12 mouse cellular contexts compared by ENCODE assay signal in the genomic region with DNA sequence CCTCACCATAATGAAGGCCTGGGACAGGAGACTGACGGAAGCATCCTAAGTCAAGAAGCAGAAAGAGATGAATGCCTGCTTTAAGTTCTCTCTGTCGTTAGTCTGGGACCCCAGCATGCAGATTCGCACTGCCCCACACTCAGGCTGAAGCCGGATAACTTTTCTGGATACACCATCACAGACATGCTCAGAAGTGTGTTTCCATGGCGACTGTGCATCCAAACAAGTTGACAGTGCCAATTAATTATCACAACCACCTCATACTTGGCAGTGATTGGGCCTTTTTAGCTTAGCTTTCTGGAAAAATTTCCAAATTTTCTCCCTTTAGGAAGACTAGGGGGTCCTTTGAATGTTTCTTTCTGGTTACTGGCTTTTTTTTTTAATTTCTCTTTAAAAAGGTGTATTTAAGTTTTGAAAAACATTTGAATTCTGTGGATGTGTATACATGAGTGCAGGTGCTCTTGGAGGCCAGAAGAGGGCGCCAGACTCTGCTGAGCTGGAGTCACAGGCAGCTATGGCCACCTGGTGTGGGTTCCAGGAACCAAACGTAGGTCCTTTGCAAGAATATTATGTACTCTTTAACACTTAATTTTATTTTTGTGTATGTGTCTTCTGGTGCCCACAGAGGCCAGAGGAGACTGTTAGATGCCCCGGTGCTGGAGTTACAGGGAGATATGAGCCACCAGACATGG. TPM values are rescaled to one million over a fixed set of nuclear protein-coding genes. Genes with fewer than 3 reads are reported as not detected.
DNase-seq lines count a peak whose midpoint lies in the region; ATAC-seq and TF ChIP-seq lines count a peak whose summit lies in the region.
"Had no signal": no experiment of that assay in that cellular context is flagged by ENCODE, and none has a peak within 500 bp of the region (broad histone marks: within the 10 kb centered on the region; RNA-seq: fewer than 3 reads in every experiment).

No protein-coding gene starts in this region.

- no peaks in the 10 kb centered on the region for H3K79me2 ChIP-seq in liver, adult 2 months (ENCODE audit: control insufficient read depth, insufficient read depth, low read length)
- no peaks in the 10 kb centered on the region for H3K79me2 ChIP-seq in MEL (ENCODE audit: control insufficient read depth, insufficient read depth, low read length, poor library complexity)

- no peak for TF ChIP-seq POLR2A in liver, adult 2 months (IDR thresholded peaks at IDR 0.05; ENCODE audit: extremely low read depth, insufficient read depth, low read length)
- no peak for TF ChIP-seq POLR2A in MEL (IDR thresholded peaks at IDR 0.05; ENCODE audit: control insufficient read depth in 1 of 2, insufficient read depth in 1 of 2, low read depth in 1 of 2, low read length in 2 of 2, poor library complexity in 1 of 2)

- H3K4me1 ChIP-seq in liver, adult 2 months (ENCODE audit: control insufficient read depth, insufficient read depth, low read length): no peaks in the 10 kb centered on the region
- H3K4me1 ChIP-seq in liver, embryonic 12.5 days: no peaks in the 10 kb centered on the region
- peaks cover 0 to 11% of the 10 kb centered on the region in 2 experiments; a peak in 1 of 4 replicates for H3K4me1 ChIP-seq in MEL (ENCODE audit: control insufficient read depth in 1 of 2, insufficient read depth in 2 of 2, low read length in 2 of 2)
- peaks cover 8% of the 10 kb centered on the region for H3K4me1 ChIP-seq in hindbrain, embryonic 16.5 days (ENCODE audit: control insufficient read depth, insufficient read depth, low read depth, low read length)

- no peak overlapping the region for H3K4me2 ChIP-seq in liver, embryonic 12.5 days
- no peak overlapping the region for H3K4me2 ChIP-seq in hindbrain, embryonic 16.5 days (ENCODE audit: low read length)
- H3K4me2 ChIP-seq: heart, embryonic 13.5 days had no signal

- WGBS in liver, adult 2 months: 79% methylated on average over 8 of the region's 8 CpGs
- WGBS in liver, embryonic 12.5 days (ENCODE audit: insufficient replicate concordance): 68% methylated on average over 8 of the region's 8 CpGs
- WGBS in hindbrain, embryonic 16.5 days: 41% methylated on average over 8 of the region's 8 CpGs

- TF ChIP-seq EP300 in MEL (IDR thresholded peaks at IDR 0.05; ENCODE audit: low read depth in 1 of 2, low read length in 2 of 2): no peak

- no peak for ATAC-seq in liver, embryonic 12.5 days
- no peak for ATAC-seq in hindbrain, embryonic 16.5 days
- ATAC-seq in granulocyte monocyte progenitor cell, adult 5-6 weeks (replicated peaks; ENCODE audit: poor library complexity, severe bottlenecking): no peak

- no peak overlapping the region for H3K4me3 ChIP-seq in liver, adult 2 months (ENCODE audit: insufficient read depth, low read depth, low read length)
- no peak overlapping the region for H3K4me3 ChIP-seq in liver, embryonic 12.5 days
- H3K4me3 ChIP-seq in MEL (ENCODE audit: control insufficient read depth in 1 of 2, insufficient read depth in 1 of 2, low read depth in 2 of 2, low read length in 2 of 2): no peak overlapping the region
- no peak overlapping the region for H3K4me3 ChIP-seq in hindbrain, embryonic 16.5 days (ENCODE audit: low read length)
- H3K4me3 ChIP-seq: heart, embryonic 13.5 days had no signal

- no peak for DNase-seq in liver, adult 2 months (ENCODE audit: extremely low read depth, low read depth, low spot score)
- peak; percentile 36 for DNase-seq in A20 (ENCODE audit: low read depth, low spot score)
- DNase-seq in MEL (ENCODE audit: low read depth, low spot score): peak; percentile 51
- DNase-seq in kidney, postnatal 25 days: no peak
- DNase-seq: cerebellum, adult 8-10 months; kidney, postnatal 4 days; thymus, adult 2 months had no signal

- H3K36me3 ChIP-seq in liver, adult 2 months (ENCODE audit: control insufficient read depth, insufficient read depth, low read length): no peaks in the 10 kb centered on the region
- no peaks in the 10 kb centered on the region for H3K36me3 ChIP-seq in liver, embryonic 12.5 days
- H3K36me3 ChIP-seq in MEL (ENCODE audit: control insufficient read depth in 1 of 2, insufficient read depth in 2 of 2, low read length in 2 of 2): peaks cover 0 to 5% of the 10 kb centered on the region in 2 experiments; a peak in 1 of 4 replicates
- H3K36me3 ChIP-seq in hindbrain, embryonic 16.5 days (ENCODE audit: control insufficient read depth, insufficient read depth, low read length): no peaks in the 10 kb centered on the region
- H3K36me3 ChIP-seq: heart, embryonic 13.5 days had no signal

- peak; percentile 56 for TF ChIP-seq RAD21 in MEL (IDR thresholded peaks at IDR 0.05; ENCODE audit: low read depth, low read length)

- no peaks in the 10 kb centered on the region; the same call in 1 of the 2 replicates for H3K27me3 ChIP-seq in liver, adult 2 months (ENCODE audit: control insufficient read depth, insufficient read depth, low read length)
- H3K27me3 ChIP-seq in liver, embryonic 12.5 days (replicated peaks): peaks cover under 1% of the 10 kb centered on the region; the same call in 1 of the 2 replicates
- peaks cover 0 to 2% of the 10 kb centered on the region in 2 experiments; a peak in 2 of 4 replicates for H3K27me3 ChIP-seq in MEL (ENCODE audit: control insufficient read depth in 1 of 2, insufficient read depth in 2 of 2, low read length in 2 of 2)
- H3K27me3 ChIP-seq in hindbrain, embryonic 16.5 days (replicated peaks; ENCODE audit: control insufficient read depth, insufficient read depth, low read length): no peaks in the 10 kb centered on the region
- H3K27me3 ChIP-seq: heart, embryonic 13.5 days had no signal

- H3K9ac ChIP-seq in liver, adult 2 months (ENCODE audit: low read depth, low read length): no peak overlapping the region
- H3K9ac ChIP-seq in liver, embryonic 12.5 days: no peak overlapping the region
- H3K9ac ChIP-seq in MEL (ENCODE audit: control insufficient read depth, low read depth, low read length, poor library complexity, severe bottlenecking): no peak overlapping the region
- no peak overlapping the region for H3K9ac ChIP-seq in hindbrain, embryonic 16.5 days (ENCODE audit: low read depth, low read length)
- H3K9ac ChIP-seq: heart, embryonic 13.5 days had no signal

- no peak overlapping the region for H3K27ac ChIP-seq in liver, adult 2 months (replicated peaks; ENCODE audit: insufficient read depth, low read depth, low read length)
- no peak overlapping the region for H3K27ac ChIP-seq in liver, embryonic 12.5 days
- H3K27ac ChIP-seq in MEL (ENCODE audit: control insufficient read depth, low read depth, low read length): no peak overlapping the region
- 0 out of 2 replicates have a peak overlapping the region, but pooled peaks have one; percentile 8 for H3K27ac ChIP-seq in hindbrain, embryonic 16.5 days (ENCODE audit: low read depth, low read length)
- H3K27ac ChIP-seq: heart, embryonic 13.5 days had no signal

- peak; percentile 60 for TF ChIP-seq CTCF in liver, adult 2 months (IDR thresholded peaks at IDR 0.05; ENCODE audit: low read depth, low read length)
- peak; percentile 30 to 61 (median 58); a peak in 5 of 6 replicates for TF ChIP-seq CTCF in MEL (IDR thresholded peaks at IDR 0.05 in 2 of 3, conservative IDR thresholded peaks at IDR 0.05 in 1 of 3; ENCODE audit: control insufficient read depth in 1 of 3, insufficient read depth in 1 of 3, low read depth in 2 of 3, low read length in 3 of 3, poor library complexity in 1 of 3, severe bottlenecking in 1 of 3)

- H3K9me3 ChIP-seq in liver, embryonic 12.5 days (replicated peaks): peaks cover 9% of the 10 kb centered on the region; the same call in 1 of the 2 replicates
- H3K9me3 ChIP-seq in MEL (replicated peaks; ENCODE audit: insufficient read depth, low read length): no peaks in the 10 kb centered on the region
- no peaks in the 10 kb centered on the region for H3K9me3 ChIP-seq in hindbrain, embryonic 16.5 days (ENCODE audit: control insufficient read depth, low read length)

TF ChIP-seq in MEL, 35 proteins besides CTCF, POLR2A, EP300 and RAD21:
- TF ChIP-seq POLR2AphosphoS2 (IDR thresholded peaks at IDR 0.05; ENCODE audit: low read length): no peak
- TF ChIP-seq ZC3H11A (IDR thresholded peaks at IDR 0.05; ENCODE audit: low read depth, low read length): peak; percentile 50
- TF ChIP-seq SMC3 (IDR thresholded peaks at IDR 0.05; ENCODE audit: low read depth, low read length): peak; percentile 56

RNA-seq across cellular contexts. Expression of gene Ccdc182, which starts 12.3 kb away (rescaled TPM):
- not detected in 2 replicates for total RNA-seq in liver, adult 2 months (2014; rRNA removed)
- not detected in 2 replicates for polyA plus RNA-seq in liver, adult 2 months (2012; rRNA removed)
- 0.10 and 0.14 TPM in 2 replicates for polyA plus RNA-seq in liver, embryonic 12.5 days (2016; fragmentation: Nextera tagmentation; extraction: Ambion mirVana)
- total RNA-seq in MEL (2012; rRNA removed): not detected in 2 replicates
- polyA plus RNA-seq in MEL (2012; ENCODE audit: insufficient read depth in 1 of 2, insufficient read length in 2 of 2, low read depth in 1 of 2, low replicate concordance in 2 of 2, missing spikeins in 1 of 2): not detected
- polyA plus RNA-seq in hindbrain, embryonic 16.5 days (2015; fragmentation: Nextera tagmentation; extraction: Ambion mirVana): 0.13 TPM in 1 of 2 replicates, not detected in the other
- total RNA-seq in granulocyte monocyte progenitor cell, adult 5-6 weeks (2014; fragmentation: Nextera tagmentation): not detected in 2 replicates
- not detected in 2 replicates for total RNA-seq in granulocyte monocyte progenitor cell, adult 5-6 weeks (2017)
- total RNA-seq: monocyte, adult 5-6 weeks had no signal
- polyA plus RNA-seq: heart, embryonic 13.5 days; thymus, adult 2 months had no signal

Comparison
In these comparisons a context has a peak if more than half of its experiments do, and no peak if none do; other contexts are left out.
1. DNase-seq: peak in A20 (single experiment) and MEL (single experiment); none in liver, adult 2 months (single experiment) and kidney, postnatal 25 days (0 of 2).